Mouse (Mus musculus) E14TG2a.4 (cell line): ENCODE results near the gene 1700030K09Rik.
A peak's percentile ranks its signal among the peaks of the same experiment; 100 is the strongest.

Experiments used
- H3K27me3 ChIP-seq: 2 replicates; pipeline ENCODE4 v1.6.1; 2014; ENCODE audit warnings: low read length, control low read depth; ENCODE audit not compliant: insufficient read depth
- H3K36me3 ChIP-seq: 2 replicates; pipeline ENCODE4 v1.6.1; 2014; ENCODE audit warnings: low read length, control low read depth; ENCODE audit not compliant: insufficient read depth
- H3K4me1 ChIP-seq: replicated peaks from 2 replicates; pipeline ENCODE4 v1.6.1; 2014; ENCODE audit warnings: low read depth, low read length, control low read depth
- H3K4me3 ChIP-seq: replicated peaks from 2 replicates; pipeline ENCODE4 v1.5.1; 2014; ENCODE audit warnings: mild to moderate bottlenecking, low read length
- H3K9me3 ChIP-seq: 2 replicates; pipeline ENCODE4 v1.6.1; 2014; ENCODE audit warnings: low read length, control low read depth
- CTCF ChIP-seq: conservative IDR thresholded peaks from 2 replicates; pipeline ENCODE4 v1.5.1; 2014; ENCODE audit warnings: low read length
- NANOG ChIP-seq: IDR thresholded peaks from 2 replicates; pipeline ENCODE4 v1.6.1; 2014; ENCODE audit warnings: borderline replicate concordance, low read length, mixed read lengths
- POU5F1 ChIP-seq: IDR thresholded peaks from 2 replicates; pipeline ENCODE4 v1.6.1; 2014; ENCODE audit warnings: low read length, borderline replicate concordance

The 1700030K09Rik gene

GRCm38 (mm10) chr8:72451516-72451915 lies 7.8 kb downstream of the 1700030K09Rik start:
- Histone ChIP-seq H3K4me3 (no peak overlapping the region), H3K4me1 (peaks cover 15% of the 10 kb centered on the region), H3K9me3 (no peaks in the 10 kb centered on the region), H3K27me3 (no peaks in the 10 kb centered on the region), H3K36me3 (peaks cover 74% of the 10 kb centered on the region)
- TF ChIP-seq POU5F1 (no peak), CTCF (no peak), NANOG (no peak)

GRCm38 (mm10) chr8:72453904-72454303 lies 10.2 kb downstream of the 1700030K09Rik start:
- H3K9me3 ChIP-seq = no peaks in the 10 kb centered on the region
- no peaks in the 10 kb centered on the region for H3K27me3 ChIP-seq
- TF ChIP-seq NANOG = no peak
- TF ChIP-seq CTCF = peak; percentile 56

GRCm38 (mm10) chr8:72455317-72455716 lies 11.6 kb downstream of the 1700030K09Rik start:
- no peaks in the 10 kb centered on the region for H3K27me3 ChIP-seq
- H3K9me3 ChIP-seq = no peaks in the 10 kb centered on the region
- H3K36me3 ChIP-seq = peaks cover 82% of the 10 kb centered on the region
- H3K4me1 ChIP-seq = peaks cover 30% of the 10 kb centered on the region
- TF ChIP-seq POU5F1 (no peak), CTCF (no peak), NANOG (no peak)
- no peak overlapping the region for H3K4me3 ChIP-seq

More at GRCm38 (mm10) chr8:72453904-72454303, 10.2 kb downstream of the 1700030K09Rik start:
- Histone ChIP-seq H3K36me3 (peaks cover 81% of the 10 kb centered on the region), H3K4me3 (no peak overlapping the region), H3K4me1 (peaks cover 23% of the 10 kb centered on the region)

GRCm38 (mm10) chr8:72457806-72458205 lies 14.1 kb downstream of the 1700030K09Rik start:
- TF ChIP-seq CTCF = no peak
- Histone ChIP-seq H3K9me3 (no peaks in the 10 kb centered on the region), H3K36me3 (peaks cover 86% of the 10 kb centered on the region), H3K4me3 (no peak overlapping the region), H3K4me1 (peaks cover 45% of the 10 kb centered on the region), H3K27me3 (no peaks in the 10 kb centered on the region)

- TF ChIP-seq CTCF (no peak), NANOG (no peak), POU5F1 (no peak)
- Histone ChIP-seq H3K27me3 (no peaks in the 10 kb centered on the region), H3K4me1 (peaks cover 50% of the 10 kb centered on the region), H3K4me3 (no peak overlapping the region), H3K36me3 (peaks cover 91% of the 10 kb centered on the region), H3K9me3 (no peaks in the 10 kb centered on the region)
These were observed 14.8 kb downstream of the 1700030K09Rik start for GRCm38 (mm10) chr8:72458457-72458856.

GRCm38 (mm10) chr8:72459881-72460533 lies 16.3 kb downstream of the 1700030K09Rik start:
- TF ChIP-seq POU5F1 = no peak
- TF ChIP-seq CTCF = no peak
- no peak for TF ChIP-seq NANOG
- H3K36me3 ChIP-seq = peaks cover 93% of the 10 kb centered on the region
- H3K27me3 ChIP-seq = no peaks in the 10 kb centered on the region
- H3K4me1 ChIP-seq = peaks cover 60% of the 10 kb centered on the region
- H3K4me3 ChIP-seq = no peak overlapping the region
- H3K9me3 ChIP-seq = no peaks in the 10 kb centered on the region

- TF ChIP-seq CTCF = no peak
- TF ChIP-seq NANOG = no peak
- no peak for TF ChIP-seq POU5F1
These were observed 20.5 kb downstream of the 1700030K09Rik start for GRCm38 (mm10) chr8:72464211-72464610.

GRCm38 (mm10) chr8:72469243-72469642 lies 25.6 kb downstream of the 1700030K09Rik start:
- Histone ChIP-seq H3K36me3 (peaks cover 93% of the 10 kb centered on the region), H3K4me3 (no peak overlapping the region)
- no peak for TF ChIP-seq CTCF
- no peak for TF ChIP-seq POU5F1
- no peak for TF ChIP-seq NANOG

More at GRCm38 (mm10) chr8:72464211-72464610, 20.5 kb downstream of the 1700030K09Rik start:
- Histone ChIP-seq H3K4me1 (peaks cover 68% of the 10 kb centered on the region), H3K36me3 (peaks cover 100% of the 10 kb centered on the region), H3K27me3 (no peaks in the 10 kb centered on the region), H3K9me3 (no peaks in the 10 kb centered on the region), H3K4me3 (no peak overlapping the region)

GRCm38 (mm10) chr8:72469984-72470383 lies 26.3 kb downstream of the 1700030K09Rik start:
- peaks cover 86% of the 10 kb centered on the region for H3K36me3 ChIP-seq
- no peak overlapping the region for H3K4me3 ChIP-seq
- no peaks in the 10 kb centered on the region for H3K27me3 ChIP-seq
- peaks cover 43% of the 10 kb centered on the region for H3K4me1 ChIP-seq
- no peaks in the 10 kb centered on the region for H3K9me3 ChIP-seq
- no peak for TF ChIP-seq NANOG
- TF ChIP-seq CTCF = no peak
- no peak for TF ChIP-seq POU5F1

More at GRCm38 (mm10) chr8:72469243-72469642, 25.6 kb downstream of the 1700030K09Rik start:
- no peaks in the 10 kb centered on the region for H3K27me3 ChIP-seq
- H3K9me3 ChIP-seq = no peaks in the 10 kb centered on the region
- peaks cover 48% of the 10 kb centered on the region for H3K4me1 ChIP-seq
